In the genomic region with DNA sequence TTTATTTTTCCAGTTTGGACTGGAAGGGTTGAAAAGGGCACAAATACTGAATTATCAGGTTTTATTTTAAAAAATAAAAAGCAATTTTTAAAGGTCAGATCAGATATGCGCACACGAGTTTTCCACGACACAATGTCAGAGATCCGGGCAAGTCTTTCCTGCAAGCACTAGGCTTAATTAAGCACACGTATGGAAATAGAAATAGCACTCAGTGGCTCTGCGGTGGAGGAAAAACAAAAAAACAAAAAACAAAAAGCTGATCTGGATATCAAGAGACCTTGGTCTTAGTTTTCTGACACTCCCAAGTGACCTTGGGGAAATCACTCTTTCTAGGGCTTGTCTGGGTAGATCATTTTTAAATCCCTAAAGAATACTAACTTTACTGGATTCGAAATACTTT, we compare ENCODE assay signal across 8 mouse cellular contexts. TPM values are rescaled to one million over a fixed set of nuclear protein-coding genes. Genes with fewer than 3 reads are reported as not detected.
A peak's percentile ranks its signal among the peaks of the same experiment; 100 is the strongest.
DNase-seq lines count a peak whose midpoint lies in the region; ATAC-seq lines count a peak whose summit lies in the region.

No protein-coding gene starts in this region.

- no peaks in the 10 kb centered on the region for H3K27me3 ChIP-seq in lung, embryonic 15.5 days
- H3K27me3 ChIP-seq in embryonic facial prominence, embryonic 13.5 days: no peaks in the 10 kb centered on the region
- no peaks in the 10 kb centered on the region for H3K27me3 ChIP-seq in intestine, embryonic 16.5 days (replicated peaks; ENCODE audit: control insufficient read depth, insufficient read depth, low read length)
- H3K27me3 ChIP-seq in neural tube, embryonic 15.5 days (replicated peaks): no peaks in the 10 kb centered on the region

- no peaks in the 10 kb centered on the region for H3K36me3 ChIP-seq in lung, embryonic 15.5 days
- H3K36me3 ChIP-seq in embryonic facial prominence, embryonic 13.5 days: no peaks in the 10 kb centered on the region
- no peaks in the 10 kb centered on the region for H3K36me3 ChIP-seq in intestine, embryonic 16.5 days (ENCODE audit: control insufficient read depth, insufficient read depth, low read length)
- H3K36me3 ChIP-seq in neural tube, embryonic 15.5 days: no peaks in the 10 kb centered on the region

- peaks cover 20% of the 10 kb centered on the region for H3K4me1 ChIP-seq in lung, embryonic 15.5 days
- peaks cover 17% of the 10 kb centered on the region for H3K4me1 ChIP-seq in embryonic facial prominence, embryonic 13.5 days
- peaks cover 3% of the 10 kb centered on the region; the same call in 1 of the 2 replicates for H3K4me1 ChIP-seq in intestine, embryonic 16.5 days (ENCODE audit: control insufficient read depth, insufficient read depth, low read length)
- H3K4me1 ChIP-seq in neural tube, embryonic 15.5 days: peaks cover 34% of the 10 kb centered on the region

- no peak for ATAC-seq in lung, embryonic 15.5 days (ENCODE audit: borderline replicate concordance, extremely low read depth, low FRiP score, low TSS enrichment)
- no peak for ATAC-seq in embryonic facial prominence, embryonic 13.5 days (ENCODE audit: insufficient number of reproducible peaks, insufficient read depth, low FRiP score, low TSS enrichment, low read depth)
- ATAC-seq in intestine, embryonic 16.5 days: no peak
- ATAC-seq in neural tube, embryonic 15.5 days (ENCODE audit: low FRiP score): no peak

- WGBS in lung, embryonic 15.5 days: under 1% methylated on average over 7 of the region's 7 CpGs
- 2% methylated on average over 7 of the region's 7 CpGs for WGBS in embryonic facial prominence, embryonic 13.5 days
- under 1% methylated on average over 7 of the region's 7 CpGs for WGBS in intestine, embryonic 16.5 days
- 1% methylated on average over 7 of the region's 7 CpGs for WGBS in neural tube, embryonic 15.5 days

- no peak for DNase-seq in lung, postnatal 36 days
- no peak for DNase-seq in right cerebral cortex, postnatal 4 days
- no peak for DNase-seq in frontal cortex, adult 2 months (ENCODE audit: extremely low spot score in 1 of 2, low spot score in 1 of 2)
- DNase-seq in gastrocnemius, postnatal 10 days: no peak

- peak overlapping the region; percentile 58 for H3K4me2 ChIP-seq in lung, embryonic 15.5 days
- peak overlapping the region; percentile 58 for H3K4me2 ChIP-seq in embryonic facial prominence, embryonic 13.5 days
- peak overlapping the region; percentile 59 for H3K4me2 ChIP-seq in intestine, embryonic 16.5 days (ENCODE audit: low read depth, low read length)
- H3K4me2 ChIP-seq in neural tube, embryonic 15.5 days: peak overlapping the region; percentile 65

- peak overlapping the region; percentile 99 for H3K9ac ChIP-seq in lung, embryonic 15.5 days
- H3K9ac ChIP-seq in embryonic facial prominence, embryonic 13.5 days: peak overlapping the region; percentile 100
- peak overlapping the region; percentile 100 for H3K9ac ChIP-seq in intestine, embryonic 16.5 days (ENCODE audit: low read depth, low read length)
- H3K9ac ChIP-seq in neural tube, embryonic 15.5 days (replicated peaks): peak overlapping the region; percentile 99

- H3K27ac ChIP-seq in lung, embryonic 15.5 days: peak overlapping the region; percentile 97; the same call in 1 of the 2 replicates
- H3K27ac ChIP-seq in embryonic facial prominence, embryonic 13.5 days: peak overlapping the region; percentile 98
- H3K27ac ChIP-seq in intestine, embryonic 16.5 days (ENCODE audit: low read length): peak overlapping the region; percentile 99
- peak overlapping the region; percentile 98 for H3K27ac ChIP-seq in neural tube, embryonic 15.5 days (replicated peaks)

- peak overlapping the region; percentile 83 for H3K4me3 ChIP-seq in lung, embryonic 15.5 days
- peak overlapping the region; percentile 100 for H3K4me3 ChIP-seq in embryonic facial prominence, embryonic 13.5 days
- peak overlapping the region; percentile 99 for H3K4me3 ChIP-seq in intestine, embryonic 16.5 days (ENCODE audit: low read length)
- H3K4me3 ChIP-seq in neural tube, embryonic 15.5 days (replicated peaks): peak overlapping the region; percentile 99

- H3K9me3 ChIP-seq in lung, embryonic 15.5 days: no peaks in the 10 kb centered on the region
- no peaks in the 10 kb centered on the region for H3K9me3 ChIP-seq in embryonic facial prominence, embryonic 13.5 days
- no peaks in the 10 kb centered on the region for H3K9me3 ChIP-seq in intestine, embryonic 16.5 days (ENCODE audit: control insufficient read depth, low read length)
- no peaks in the 10 kb centered on the region for H3K9me3 ChIP-seq in neural tube, embryonic 15.5 days (replicated peaks)

RNA-seq across cellular contexts. Expression of gene Eif3a, which starts 1.0 kb away (rescaled TPM):
- polyA plus RNA-seq in lung, embryonic 15.5 days (2015; fragmentation: Nextera tagmentation; extraction: Ambion mirVana): 132 and 137 TPM in 2 replicates
- 145 and 152 TPM in 2 replicates for polyA plus RNA-seq in embryonic facial prominence, embryonic 13.5 days (2015; fragmentation: Nextera tagmentation; extraction: Ambion mirVana)
- 114 and 124 TPM in 2 replicates for polyA plus RNA-seq in intestine, embryonic 16.5 days (2015; fragmentation: Nextera tagmentation; extraction: Ambion mirVana)
- 101 and 117 TPM in 2 replicates for polyA plus RNA-seq in neural tube, embryonic 15.5 days (2015; fragmentation: Nextera tagmentation; extraction: Ambion mirVana)
- 71.4 and 76.3 TPM in 2 replicates for polyA plus RNA-seq in frontal cortex, adult 2 months (2012; rRNA removed)
- 100 to 1,000 TPM in 1 of 2 experiments, 10 to 100 TPM in 1; 96.2 to 105 TPM for total RNA-seq in gastrocnemius, postnatal 10 days (2021)

RNA-seq across cellular contexts. Expression of gene Fam45a, which starts 21.9 kb away (rescaled TPM):
- 30.3 and 32.3 TPM in 2 replicates for polyA plus RNA-seq in lung, embryonic 15.5 days (2015; fragmentation: Nextera tagmentation; extraction: Ambion mirVana)
- 35.0 and 36.7 TPM in 2 replicates for polyA plus RNA-seq in embryonic facial prominence, embryonic 13.5 days (2015; fragmentation: Nextera tagmentation; extraction: Ambion mirVana)
- polyA plus RNA-seq in intestine, embryonic 16.5 days (2015; fragmentation: Nextera tagmentation; extraction: Ambion mirVana): 28.3 and 28.7 TPM in 2 replicates
- polyA plus RNA-seq in neural tube, embryonic 15.5 days (2015; fragmentation: Nextera tagmentation; extraction: Ambion mirVana): 40.6 and 41.5 TPM in 2 replicates
- polyA plus RNA-seq in frontal cortex, adult 2 months (2012; rRNA removed): 41.4 and 44.1 TPM in 2 replicates
- 10 to 100 TPM; 15.2 to 20.1 TPM for total RNA-seq in gastrocnemius, postnatal 10 days (2021)

RNA-seq across cellular contexts. Expression of gene Nanos1, which starts 33.7 kb away (rescaled TPM):
- 1.4 and 1.6 TPM in 2 replicates for polyA plus RNA-seq in lung, embryonic 15.5 days (2015; fragmentation: Nextera tagmentation; extraction: Ambion mirVana)
- polyA plus RNA-seq in embryonic facial prominence, embryonic 13.5 days (2015; fragmentation: Nextera tagmentation; extraction: Ambion mirVana): 1.8 and 2.3 TPM in 2 replicates
- 0.65 and 0.78 TPM in 2 replicates for polyA plus RNA-seq in intestine, embryonic 16.5 days (2015; fragmentation: Nextera tagmentation; extraction: Ambion mirVana)
- polyA plus RNA-seq in neural tube, embryonic 15.5 days (2015; fragmentation: Nextera tagmentation; extraction: Ambion mirVana): 12.8 and 15.5 TPM in 2 replicates
- 16.0 and 18.6 TPM in 2 replicates for polyA plus RNA-seq in frontal cortex, adult 2 months (2012; rRNA removed)
- total RNA-seq in gastrocnemius, postnatal 10 days (2021): under 1 TPM; 0.38 to 0.45 TPM
